Mouse (Mus musculus) frontal cortex, adult (tissue): ENCODE measurements around the gene Carnmt1.
A peak's percentile ranks its signal among the peaks of the same experiment; 100 is the strongest.

Experiments used
- ATAC-seq: cut with Nextera tagmentation; 2 replicates; pipeline ENCODE4 v1.9.2; 2017; ENCODE audit warnings: mild to moderate bottlenecking, moderate library complexity, mixed read lengths; ENCODE audit not compliant: low TSS enrichment

Gene Carnmt1

GRCm38 (mm10) chr19:18713357-18713756 lies 42.8 kb downstream of the Carnmt1 start:
- ATAC-seq, result peak; percentile 56

- ATAC-seq, result peak; percentile 42; the same call in 1 of the 2 replicates
These were observed 45.8 kb downstream of the Carnmt1 start for GRCm38 (mm10) chr19:18716374-18716773.

- no peak for ATAC-seq
These were observed 49.8 kb downstream of the Carnmt1 start for GRCm38 (mm10) chr19:18720337-18720736.

GRCm38 (mm10) chr19:18725186-18725585 lies 54.6 kb downstream of the Carnmt1 start:
- ATAC-seq, result no peak

- no peak for ATAC-seq
These were observed 59.7 kb downstream of the Carnmt1 start for GRCm38 (mm10) chr19:18730255-18730654.

DNA sequence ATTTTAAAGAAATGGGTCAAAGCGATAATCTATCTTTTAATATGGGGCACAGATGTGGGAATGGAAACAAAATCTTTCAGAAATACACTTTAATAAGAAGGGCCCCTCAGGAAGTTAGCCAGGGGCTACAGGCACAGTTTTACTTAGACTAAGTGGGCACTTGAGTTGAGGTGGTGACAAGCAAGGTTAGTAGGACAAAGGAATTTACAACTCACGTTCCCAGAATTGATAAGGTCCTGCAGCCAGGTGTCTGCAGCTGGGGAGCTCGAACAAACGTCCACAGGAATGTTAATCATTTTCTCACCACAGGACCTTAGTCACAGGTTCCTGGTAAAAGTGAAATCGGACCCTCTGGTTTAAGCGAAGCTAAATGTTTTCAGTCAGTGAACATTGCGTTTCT lies 60.5 kb downstream of the Carnmt1 start:
- ATAC-seq, result no peak

GRCm38 (mm10) chr19:18735901-18736300 lies 65.3 kb downstream of the Carnmt1 start:
- no peak for ATAC-seq

- ATAC-seq, result no peak
These were observed 68.6 kb downstream of the Carnmt1 start for GRCm38 (mm10) chr19:18739146-18739545.

DNA sequence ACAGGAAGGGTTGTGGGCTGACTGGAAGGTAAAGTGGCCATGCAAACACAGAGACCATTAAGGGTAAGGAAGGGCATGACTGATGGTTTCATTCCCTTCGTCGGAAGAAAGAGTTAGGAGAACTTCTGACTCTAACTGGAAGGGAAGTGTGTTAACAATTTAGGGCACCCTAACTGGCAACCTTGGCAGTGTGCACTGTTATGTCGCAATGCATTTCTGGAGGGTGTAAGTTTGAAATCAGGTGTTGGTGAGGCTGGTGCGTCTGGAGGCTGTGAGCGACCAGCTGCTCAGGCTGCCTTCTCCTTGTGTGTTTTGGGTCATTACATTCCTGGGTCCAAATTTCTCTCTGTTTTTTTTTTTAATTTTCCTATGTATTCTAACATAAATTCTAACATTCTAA lies 73.4 kb downstream of the Carnmt1 start:
- ATAC-seq, result no peak

DNA sequence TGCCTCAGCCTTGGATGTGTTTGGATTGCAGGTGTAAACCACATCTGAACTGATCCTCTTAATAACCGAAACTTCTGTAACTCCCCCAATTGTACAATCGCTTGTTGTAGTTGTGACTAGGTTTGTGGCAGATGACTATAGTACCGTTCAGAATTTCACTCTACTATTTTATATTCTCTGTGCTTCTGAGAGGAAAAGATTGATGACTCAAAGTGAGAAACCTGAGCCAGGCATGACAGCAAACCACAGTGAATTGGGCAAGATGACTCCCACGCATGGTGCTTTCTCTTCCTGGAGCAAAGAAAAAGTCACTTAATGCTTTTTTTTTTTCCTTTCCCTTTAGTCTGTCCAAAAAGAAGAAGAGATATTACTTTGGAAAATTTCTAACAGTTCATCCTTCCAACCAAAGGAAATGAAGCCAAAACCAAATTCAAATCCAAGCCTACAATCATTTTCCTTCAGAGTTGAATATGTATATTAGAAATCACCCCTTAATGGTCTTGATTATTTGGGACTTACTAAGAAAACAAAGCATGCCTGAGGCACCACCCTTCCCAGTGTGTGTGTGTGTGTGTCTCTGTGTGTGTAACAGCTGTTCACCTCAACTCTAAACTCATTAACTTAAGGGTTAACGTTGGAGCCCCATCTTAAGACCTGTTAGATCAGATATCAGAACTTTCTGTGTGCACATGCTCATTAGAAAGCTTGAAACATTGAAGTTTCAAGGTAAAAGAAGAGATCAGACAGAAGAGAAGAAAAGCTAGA lies 76.2 kb downstream of the Carnmt1 start:
- ATAC-seq, result peak; percentile 83

GRCm38 (mm10) chr19:18747379-18747778 lies 76.8 kb downstream of the Carnmt1 start:
- ATAC-seq, result no peak

DNA sequence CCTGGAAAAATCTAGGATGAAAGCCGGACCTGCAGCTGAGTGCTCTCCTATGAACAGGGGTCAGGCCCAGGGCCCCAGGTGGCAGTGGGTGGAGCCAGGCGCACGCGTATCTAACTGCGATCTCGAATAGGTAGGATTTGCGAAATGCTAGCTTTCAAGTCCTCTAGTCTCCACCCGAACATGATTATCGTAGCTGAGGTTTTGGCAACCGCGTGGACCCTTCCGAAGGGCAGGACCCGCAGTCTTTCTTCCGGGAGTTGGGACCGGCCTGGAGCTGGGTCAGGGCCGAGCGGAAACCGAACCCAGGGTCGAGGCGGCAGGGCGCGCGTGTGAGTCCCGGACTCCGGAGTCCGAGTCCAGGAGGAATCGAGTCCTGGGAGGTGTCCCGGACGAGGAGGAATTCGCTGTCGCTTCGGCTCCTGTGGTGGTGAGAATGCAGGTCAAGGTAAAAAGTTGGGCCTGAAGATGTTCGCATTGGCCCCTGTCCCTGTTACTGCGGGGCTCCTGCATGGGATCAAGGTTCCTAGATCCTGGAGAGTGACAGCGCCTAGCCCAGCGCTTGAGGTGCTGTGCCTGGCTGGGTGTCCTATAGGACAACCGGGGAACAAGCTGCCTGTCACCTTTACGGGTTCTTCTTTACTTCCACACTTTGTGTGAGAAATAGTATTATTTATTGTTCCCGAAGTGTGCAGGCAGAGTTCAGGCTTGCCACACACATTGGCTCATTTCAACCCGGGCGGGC lies 79.2 kb downstream of the Carnmt1 start, which contains the start of gene Trpm6:
Gene Trpm6, plus strand, starts transcription at position 386 of the 742 bp plus-strand sequence.
- ATAC-seq, result no peak
